Mouse (Mus musculus) stomach, postnatal 0 days (tissue): ENCODE results near the gene Dnaja3.

ENCODE experiments used
- CTCF ChIP-seq: IDR thresholded peaks from 2 replicates; pipeline ENCODE4 v1.5.1; 2016; ENCODE audit warnings: antibody characterized with exemption, low read depth, mild to moderate bottlenecking, moderate library complexity
- EP300 ChIP-seq: optimal IDR thresholded peaks from 2 replicates; pipeline ENCODE3; 2016; ENCODE audit warnings: antibody characterized with exemption

DNA sequence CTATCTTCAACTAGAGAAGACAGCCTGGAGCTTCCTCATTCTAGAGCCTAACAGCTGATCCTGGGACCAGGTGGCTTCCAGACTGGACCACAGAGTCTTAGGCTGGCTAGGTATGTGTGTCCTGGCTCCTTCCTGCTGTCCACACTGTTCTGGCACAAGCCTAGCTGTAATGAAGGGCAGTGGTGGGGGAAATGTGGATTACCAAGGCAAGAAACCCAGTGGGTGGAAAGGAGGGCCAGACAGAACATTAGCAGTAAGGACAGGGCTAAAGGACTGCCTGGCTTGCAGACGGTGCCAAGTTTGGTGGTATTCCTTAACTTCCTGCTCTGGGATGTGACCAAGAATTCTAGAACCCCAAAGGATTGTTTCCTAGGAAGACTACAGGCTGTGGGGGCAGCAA is 11.3 kb downstream of the Dnaja3 start:
- no peak for TF ChIP-seq CTCF
- no peak for TF ChIP-seq EP300
